Mouse (Mus musculus) ES-Bruce4 (cell line): ENCODE measurements around the gene Slc7a11. TPM values are rescaled to one million over a fixed set of nuclear protein-coding genes. Genes with fewer than 3 reads are reported as not detected.

Source experiments
- H3K27ac ChIP-seq: 2 replicates; pipeline ENCODE4 v1.5.1; 2012; ENCODE audit warnings: low read length, inconsistent platforms; ENCODE audit not compliant: insufficient read depth
- H3K27me3 ChIP-seq: 2 replicates; pipeline ENCODE4 v1.6.1; 2012; ENCODE audit warnings: mild to moderate bottlenecking, low read length, inconsistent platforms; ENCODE audit not compliant: control insufficient read depth, poor library complexity, insufficient read depth, severe bottlenecking
- H3K36me3 ChIP-seq: 2 replicates; pipeline ENCODE4 v1.6.1; 2012; ENCODE audit warnings: inconsistent platforms, mild to moderate bottlenecking, low read length, moderate library complexity; ENCODE audit not compliant: control insufficient read depth, poor library complexity, insufficient read depth, severe bottlenecking
- H3K4me1 ChIP-seq: one replicate; pipeline ENCODE4 v1.8.1; 2011; ENCODE audit warnings: low read length; ENCODE audit not compliant: control insufficient read depth, insufficient read depth
- H3K4me3 ChIP-seq: 2 replicates; pipeline ENCODE4 v1.5.1; 2011; ENCODE audit warnings: low read depth, mild to moderate bottlenecking, low read length
- H3K9ac ChIP-seq: 2 replicates; pipeline ENCODE4 v1.6.1; 2012; ENCODE audit warnings: low read depth, mild to moderate bottlenecking, inconsistent platforms; ENCODE audit not compliant: poor library complexity, severe bottlenecking
- H3K9me3 ChIP-seq: replicated peaks from 2 replicates; pipeline ENCODE4 v1.6.1; 2012; ENCODE audit warnings: mild to moderate bottlenecking, low read length, inconsistent platforms; ENCODE audit not compliant: control insufficient read depth, poor library complexity, insufficient read depth, severe bottlenecking
- CTCF ChIP-seq: IDR thresholded peaks from one replicate; pipeline ENCODE4 v1.8.1; 2011; ENCODE audit warnings: low read depth, low read length
- EP300 ChIP-seq: IDR thresholded peaks from 2 replicates; pipeline ENCODE4 v1.6.1; 2011; ENCODE audit warnings: low read depth, low read length; ENCODE audit not compliant: insufficient read depth
- POLR2A ChIP-seq: IDR thresholded peaks from one replicate; pipeline ENCODE4 v1.8.1; 2011; ENCODE audit warnings: low read length; ENCODE audit not compliant: insufficient read depth
- polyA plus RNA-seq: library from polyadenylated mRNA; stranded (reverse); fragments of >200 nt; gene quantifications from 2 replicates; pipeline ENCODE4 v1.2.4, GENCODE M21; 2011; ENCODE audit warnings: low read depth; ENCODE audit not compliant: missing spikeins, insufficient read depth, insufficient read length

The Slc7a11 gene
- polyA plus RNA-seq, 1 experiment: 0.31 TPM

GRCm38 (mm10) chr3:50324524-50324923 is 118.9 kb downstream of the Slc7a11 start:
- H3K27me3 ChIP-seq: no peaks in the 10 kb centered on the region
- no peak overlapping the region for H3K9ac ChIP-seq
- no peaks in the 10 kb centered on the region for H3K4me1 ChIP-seq
- H3K9me3 ChIP-seq: no peaks in the 10 kb centered on the region
- H3K36me3 ChIP-seq: no peaks in the 10 kb centered on the region
- H3K27ac ChIP-seq: no peak overlapping the region
- no peak overlapping the region for H3K4me3 ChIP-seq
- no peak for TF ChIP-seq CTCF
- no peak for TF ChIP-seq POLR2A
- TF ChIP-seq EP300: no peak

DNA sequence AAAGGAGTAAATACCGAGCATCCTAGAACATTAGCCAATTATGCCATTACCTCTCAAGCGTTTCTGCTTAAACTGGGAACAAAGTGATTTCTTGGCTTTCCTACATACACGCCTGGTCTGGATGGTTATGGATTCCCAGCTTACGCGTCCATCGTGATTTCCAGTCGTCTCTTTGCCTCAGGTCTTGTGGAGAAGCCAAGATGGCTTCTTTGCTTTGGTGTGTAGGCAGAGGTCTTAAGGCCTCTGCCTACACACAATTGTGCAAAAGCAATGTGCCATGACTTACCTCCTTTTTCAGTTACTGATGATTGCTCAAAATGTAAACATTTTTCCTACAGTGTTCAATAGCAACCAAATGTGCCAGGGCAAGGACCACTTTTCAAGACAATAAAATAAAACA is 119.5 kb downstream of the Slc7a11 start:
- H3K4me1 ChIP-seq: no peaks in the 10 kb centered on the region
- no peak overlapping the region for H3K27ac ChIP-seq
- H3K27me3 ChIP-seq: no peaks in the 10 kb centered on the region
- no peak for TF ChIP-seq EP300
- no peak for TF ChIP-seq CTCF
- TF ChIP-seq POLR2A: no peak
- H3K9me3 ChIP-seq: no peaks in the 10 kb centered on the region
- H3K4me3 ChIP-seq: no peak overlapping the region
- no peak overlapping the region for H3K9ac ChIP-seq
- no peaks in the 10 kb centered on the region for H3K36me3 ChIP-seq

GRCm38 (mm10) chr3:50320862-50321261 is 122.6 kb downstream of the Slc7a11 start:
- Histone ChIP-seq H3K27ac (no peak overlapping the region), H3K36me3 (no peaks in the 10 kb centered on the region), H3K4me1 (no peaks in the 10 kb centered on the region), H3K9ac (no peak overlapping the region), H3K9me3 (no peaks in the 10 kb centered on the region), H3K4me3 (no peak overlapping the region), H3K27me3 (no peaks in the 10 kb centered on the region)
- TF ChIP-seq EP300 (no peak), POLR2A (no peak), CTCF (no peak)

DNA sequence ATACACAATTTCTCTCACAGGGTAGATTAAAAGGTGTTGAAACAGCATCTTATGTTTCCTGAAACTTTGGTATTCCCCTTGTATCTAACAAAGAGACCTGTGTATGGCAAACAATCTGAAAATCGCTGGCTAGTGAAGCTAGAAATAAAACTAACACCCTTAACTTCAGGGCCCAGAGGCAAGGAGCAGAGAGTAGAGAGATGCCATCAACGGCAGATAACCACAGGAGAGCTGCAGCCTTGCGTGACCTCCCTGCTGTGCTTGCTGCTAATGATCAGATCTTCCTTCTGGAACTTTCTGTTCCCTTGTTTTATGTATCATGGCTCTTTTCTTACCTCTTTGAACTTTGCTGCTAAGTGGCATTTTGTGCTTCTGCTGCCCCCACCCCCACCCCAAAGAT is 125.3 kb downstream of the Slc7a11 start:
- TF ChIP-seq POLR2A (no peak), CTCF (no peak), EP300 (no peak)
- Histone ChIP-seq H3K27ac (no peak overlapping the region), H3K27me3 (no peaks in the 10 kb centered on the region), H3K4me1 (no peaks in the 10 kb centered on the region), H3K9ac (no peak overlapping the region), H3K9me3 (no peaks in the 10 kb centered on the region), H3K36me3 (no peaks in the 10 kb centered on the region), H3K4me3 (no peak overlapping the region)

DNA sequence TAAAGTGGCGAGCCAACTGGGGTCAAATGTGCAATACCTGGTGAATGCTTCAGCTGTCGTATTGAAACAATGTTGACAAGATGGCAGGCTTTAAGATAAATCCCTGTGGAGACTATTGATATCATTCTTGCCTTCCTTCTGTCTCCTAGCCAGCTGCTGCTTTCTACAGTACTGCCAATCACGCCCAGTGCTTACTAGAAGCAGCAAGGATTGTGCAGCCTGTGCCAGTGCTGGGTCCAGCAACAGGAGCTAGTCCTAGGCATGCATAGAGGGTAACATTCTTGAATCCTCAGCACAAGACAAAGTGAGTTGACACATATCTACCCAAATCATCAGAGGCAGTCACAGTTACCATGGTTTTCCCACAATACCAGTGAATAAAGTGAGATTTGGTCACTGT is 129.6 kb downstream of the Slc7a11 start:
- TF ChIP-seq POLR2A (no peak), EP300 (no peak), CTCF (no peak)
- H3K27ac ChIP-seq: no peak overlapping the region
- no peak overlapping the region for H3K4me3 ChIP-seq
- no peaks in the 10 kb centered on the region for H3K27me3 ChIP-seq
- no peaks in the 10 kb centered on the region for H3K4me1 ChIP-seq
- no peaks in the 10 kb centered on the region for H3K36me3 ChIP-seq
- H3K9ac ChIP-seq: no peak overlapping the region
- H3K9me3 ChIP-seq: no peaks in the 10 kb centered on the region

GRCm38 (mm10) chr3:50307339-50308327 is 135.8 kb downstream of the Slc7a11 start:
- no peaks in the 10 kb centered on the region for H3K27me3 ChIP-seq
- H3K4me3 ChIP-seq: no peak overlapping the region
- H3K9ac ChIP-seq: no peak overlapping the region
- TF ChIP-seq POLR2A (no peak), EP300 (no peak), CTCF (no peak)
- H3K36me3 ChIP-seq: no peaks in the 10 kb centered on the region
- no peaks in the 10 kb centered on the region for H3K4me1 ChIP-seq
- H3K27ac ChIP-seq: no peak overlapping the region
- H3K9me3 ChIP-seq: no peaks in the 10 kb centered on the region
